Mouse (Mus musculus) cerebellum, adult (tissue): Measurements from ENCODE around the gene Selenbp1.
A peak's percentile ranks its signal among the peaks of the same experiment; 100 is the strongest.

Experiments
- ATAC-seq: cut with Nextera tagmentation; 2 replicates; pipeline ENCODE4 v1.9.2; 2017; ENCODE audit warnings: mild to moderate bottlenecking, moderate library complexity, mixed read lengths; ENCODE audit not compliant: insufficient number of reproducible peaks, low FRiP score, low TSS enrichment

The Selenbp1 gene

DNA sequence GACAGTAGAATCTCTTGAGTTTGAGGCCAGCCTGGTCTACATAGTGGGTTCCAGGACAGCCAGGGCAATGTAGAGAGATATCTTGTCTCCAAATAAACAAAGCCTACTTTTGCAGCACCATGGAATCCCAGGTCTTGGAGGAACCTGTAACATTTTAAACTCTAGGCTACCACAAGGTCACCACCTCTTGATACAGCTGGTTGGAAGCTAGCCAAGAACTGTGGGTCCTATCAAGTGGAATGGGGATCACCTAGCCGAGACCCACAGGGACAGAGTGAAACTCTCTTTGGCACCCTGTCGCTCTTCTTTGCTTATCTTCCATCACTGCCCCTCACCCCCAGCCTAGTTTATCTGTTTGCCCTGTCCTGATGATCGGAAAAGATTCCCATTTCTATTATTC lies 39.7 kb downstream of the Selenbp1 start:
- no peak for ATAC-seq

DNA sequence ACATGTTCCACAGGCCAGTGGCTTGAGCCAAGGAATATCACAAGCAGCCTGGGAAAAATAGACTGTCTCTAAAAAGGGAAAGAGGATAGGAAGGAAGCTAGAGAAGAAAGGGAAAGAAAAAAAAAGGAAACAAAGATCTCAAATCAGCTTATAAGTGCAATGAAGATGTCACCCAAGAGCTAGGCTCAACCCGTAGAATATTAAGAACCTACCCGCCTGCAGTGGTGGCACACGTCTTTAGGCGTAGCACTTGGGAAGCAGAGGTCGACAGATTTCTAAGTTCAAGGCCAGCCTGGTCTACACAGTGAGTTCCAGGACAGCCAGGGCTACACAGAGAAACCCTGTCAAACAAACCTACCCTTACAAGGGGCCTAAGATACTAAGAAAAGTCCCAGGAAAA lies 40.8 kb downstream of the Selenbp1 start:
- ATAC-seq = no peak

DNA sequence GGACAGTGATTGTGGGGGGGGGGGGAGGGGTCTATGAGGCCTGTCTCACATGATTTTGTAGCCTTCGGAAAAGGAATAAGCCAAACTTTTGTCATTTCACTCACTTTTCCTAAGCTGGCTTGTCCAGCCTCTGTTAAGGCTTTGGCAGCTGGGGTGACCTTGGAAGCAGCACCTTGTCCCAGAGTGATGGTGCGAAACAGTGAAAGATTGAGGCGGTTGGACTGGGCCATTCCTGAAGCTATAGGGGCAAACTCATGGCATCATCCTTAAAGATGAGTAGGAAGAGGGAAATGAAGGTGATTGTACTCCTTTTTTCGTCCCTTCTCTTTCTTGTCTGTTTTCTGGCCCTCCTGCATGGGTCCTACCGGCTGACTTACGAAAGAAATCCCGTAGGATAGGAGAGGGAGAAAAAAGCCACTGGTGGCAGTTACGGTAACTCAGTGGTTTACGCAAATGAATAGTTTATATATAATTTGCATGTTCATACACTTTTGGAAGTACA lies 41.2 kb downstream of the Selenbp1 start:
- 0 out of 2 replicates have a peak, but pooled peaks have one; percentile 8 for ATAC-seq

DNA sequence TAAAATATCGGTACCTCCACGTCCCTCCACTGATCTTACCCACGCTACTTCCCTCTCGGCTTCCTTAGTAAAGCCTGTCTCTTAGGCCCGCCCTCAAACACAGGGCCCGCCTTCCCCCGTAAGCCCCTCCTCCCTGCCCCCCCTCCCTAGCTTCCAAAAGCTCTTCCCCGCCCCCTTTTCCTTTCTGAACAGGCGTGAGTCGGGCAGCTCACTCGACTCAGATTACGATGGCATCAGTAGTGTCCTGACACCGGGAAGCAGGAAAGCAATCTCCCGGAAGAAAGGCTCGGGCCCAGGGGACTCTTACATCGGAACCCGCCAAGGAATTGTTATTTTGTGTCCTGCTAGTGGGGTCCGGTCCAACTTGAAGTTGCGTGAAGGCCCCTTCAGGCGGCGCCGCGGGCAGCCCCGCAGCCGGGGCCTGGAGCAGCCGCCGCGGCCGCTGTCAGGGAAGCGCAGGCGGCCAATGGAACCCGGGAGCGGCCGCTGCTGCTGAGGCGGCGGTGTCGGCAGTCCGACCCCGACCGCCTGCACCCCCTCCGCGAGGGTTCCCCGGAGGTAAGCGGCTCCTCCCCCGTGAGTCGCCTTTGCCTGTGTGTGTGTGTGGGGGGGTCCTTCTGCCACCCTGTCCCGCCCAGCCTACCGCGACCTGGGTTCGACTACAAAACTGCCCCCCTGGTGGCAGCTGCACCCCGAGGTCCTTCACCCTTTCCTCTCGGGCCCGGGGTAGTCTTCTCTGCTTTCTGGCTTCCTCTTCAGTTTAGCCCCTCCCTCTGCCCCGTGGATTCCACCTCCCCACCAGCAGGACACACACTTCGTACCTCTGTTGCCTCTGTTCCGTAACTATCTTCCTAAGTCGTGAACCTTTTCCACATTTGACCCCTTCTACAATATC lies 41.9 kb downstream of the Selenbp1 start, which contains the start of gene Pi4kb:
TSS of gene Pi4kb (plus strand) at position 204 of the 895 bp plus-strand sequence.
- peak; percentile 84 for ATAC-seq

DNA sequence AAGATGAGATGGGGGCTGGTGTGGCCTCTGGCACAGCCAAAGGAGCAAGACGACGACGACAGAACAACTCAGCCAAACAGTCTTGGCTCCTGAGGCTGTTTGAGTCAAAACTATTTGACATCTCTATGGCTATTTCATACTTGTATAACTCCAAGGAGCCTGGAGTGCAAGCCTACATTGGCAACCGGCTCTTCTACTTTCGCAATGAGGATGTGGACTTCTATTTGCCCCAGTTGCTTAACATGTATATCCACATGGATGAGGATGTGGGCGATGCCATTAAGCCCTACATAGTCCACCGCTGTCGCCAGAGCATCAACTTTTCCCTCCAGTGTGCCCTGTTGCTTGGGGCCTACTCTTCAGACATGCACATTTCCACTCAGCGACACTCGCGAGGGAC lies 51.5 kb downstream of the Selenbp1 start:
- ATAC-seq = no peak

DNA sequence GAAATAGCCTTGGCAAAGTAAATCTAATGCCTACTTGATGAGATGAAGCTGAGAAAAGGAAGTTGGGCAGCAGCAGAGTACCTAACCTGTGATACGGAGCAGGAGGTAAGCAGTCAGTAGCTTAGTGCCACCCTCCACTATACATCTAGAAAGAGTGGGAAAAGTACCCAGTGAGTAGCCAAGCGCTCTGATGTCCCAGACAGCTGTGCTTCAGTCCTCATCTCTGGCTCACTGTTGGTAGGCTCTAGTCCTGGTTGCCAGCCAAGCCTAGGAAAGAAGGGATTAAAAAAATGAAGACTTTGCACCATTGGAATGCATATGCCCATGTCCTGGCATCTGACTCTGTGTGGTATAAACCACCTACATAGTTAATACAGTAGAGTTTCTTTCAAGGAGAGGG lies 52.7 kb downstream of the Selenbp1 start:
- no peak for ATAC-seq

DNA sequence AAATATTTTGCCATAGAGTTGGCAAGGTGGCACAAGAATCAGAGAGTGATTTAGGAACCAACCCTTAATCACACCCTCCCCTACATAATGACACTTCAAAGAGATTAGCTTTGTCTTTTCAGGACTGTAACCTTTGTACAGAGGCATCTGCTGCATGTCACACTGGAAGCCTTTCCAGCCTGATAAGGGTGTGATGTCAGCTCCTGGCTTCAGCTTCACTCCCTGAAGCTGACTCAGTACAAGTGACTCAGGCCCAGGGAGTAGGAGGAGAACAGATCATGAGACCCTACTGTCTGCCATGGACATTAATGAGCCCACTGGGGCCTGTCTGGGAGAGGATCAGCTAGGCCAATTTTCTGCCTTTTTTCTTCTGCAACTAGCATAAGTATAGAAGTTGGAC lies 54.7 kb downstream of the Selenbp1 start:
- ATAC-seq = no peak

DNA sequence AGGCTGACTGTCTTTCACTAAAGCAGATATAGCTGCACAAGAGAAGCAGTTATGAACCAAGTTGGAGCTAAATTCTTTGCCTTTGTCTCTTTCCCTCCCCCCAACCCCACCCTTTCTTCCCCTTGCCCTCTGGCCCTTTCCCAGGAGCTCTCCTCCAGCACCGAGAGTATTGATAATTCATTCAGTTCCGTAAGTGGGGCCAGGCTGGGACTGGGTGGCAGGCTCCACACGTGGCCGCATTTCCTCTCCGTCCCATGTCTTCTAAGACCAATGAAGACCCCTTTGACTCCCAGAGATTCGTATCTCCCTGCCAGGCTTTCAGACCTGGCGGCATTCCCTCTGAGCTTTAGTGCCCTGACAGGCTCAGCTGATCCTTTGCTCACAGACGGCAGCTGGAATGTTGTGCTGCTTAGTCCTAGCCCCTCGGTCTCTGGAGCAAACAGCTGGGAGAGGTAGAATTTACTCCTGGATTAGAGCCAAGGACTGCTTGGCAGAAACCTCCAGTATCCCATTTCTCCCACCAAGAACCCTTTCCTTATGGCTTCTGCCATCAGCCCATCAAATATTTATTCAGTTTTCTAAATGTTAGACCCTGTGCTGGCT lies 56.4 kb downstream of the Selenbp1 start:
- no peak for ATAC-seq
